Mouse (Mus musculus) lung, embryonic 14.5 days (tissue): Measurements from ENCODE around the gene Hcst. TPM values are rescaled to one million over a fixed set of nuclear protein-coding genes. Genes with fewer than 3 reads are reported as not detected.
A peak's percentile ranks its signal among the peaks of the same experiment; 100 is the strongest.

ENCODE experiments used
- ATAC-seq: fragments of 200-750 bp; cut with Nextera tagmentation; 2 replicates; pipeline ENCODE4 v1.8.0; 2017; ENCODE audit warnings: mild to moderate bottlenecking, moderate TSS enrichment, moderate library complexity; ENCODE audit not compliant: insufficient read depth
- DNase-seq: peaks from one replicate; pipeline ENCODE4 v3.0.0-alpha.2; 2015
- H3K27ac ChIP-seq: fragments of 300-500 bp; sonication (generic); 2 replicates; pipeline ENCODE4 v1.5.1; 2014; ENCODE audit warnings: low read depth, mild to moderate bottlenecking, moderate library complexity
- H3K27me3 ChIP-seq: fragments of 300-500 bp; sonication (generic); 2 replicates; pipeline ENCODE4 v1.6.1; 2014; ENCODE audit warnings: low read length, control low read depth; ENCODE audit not compliant: insufficient read depth
- H3K36me3 ChIP-seq: fragments of 300-500 bp; sonication (generic); 2 replicates; pipeline ENCODE4 v1.6.1; 2014; ENCODE audit warnings: control low read depth; ENCODE audit not compliant: insufficient read depth
- H3K4me1 ChIP-seq: fragments of 300-500 bp; sonication (generic); 2 replicates; pipeline ENCODE4 v1.6.1; 2014; ENCODE audit warnings: antibody characterized with exemption, control low read depth; ENCODE audit not compliant: insufficient read depth
- H3K4me2 ChIP-seq: fragments of 300-500 bp; sonication (generic); 2 replicates; pipeline ENCODE4 v1.6.1; 2014; ENCODE audit warnings: mild to moderate bottlenecking
- H3K4me3 ChIP-seq: fragments of 300-500 bp; sonication (generic); 2 replicates; pipeline ENCODE4 v1.5.1; 2014; ENCODE audit warnings: low read depth, low read length
- H3K9ac ChIP-seq: fragments of 300-500 bp; sonication (generic); 2 replicates; pipeline ENCODE4 v1.6.1; 2014
- H3K9me3 ChIP-seq: fragments of 300-500 bp; sonication (generic); 2 replicates; pipeline ENCODE4 v1.6.1; 2016; ENCODE audit warnings: low read depth, low read length, control low read depth
- CTCF ChIP-seq: IDR thresholded peaks from 2 replicates; pipeline ENCODE4 v1.5.1; 2016; ENCODE audit warnings: antibody characterized with exemption, low read depth
- WGBS: fragments of 180-500 bp; shearing (Covaris S2); extraction: QIAGEN DNeasy Blood & Tissue Kit; methylation state at CpG from one replicate; pipeline ENCODE4 v1.1.7; 2014; 5-methylcytosine and 5-hydroxymethylcytosine counted together
- polyA plus RNA-seq: library from polyadenylated mRNA; unstranded; fragments of >200 nt; fragmentation: Nextera tagmentation; extraction: Ambion mirVana; gene quantifications from 2 replicates; pipeline ENCODE4 v1.2.1, GENCODE M21; 2014

Hcst gene
- polyA plus RNA-seq, 1 experiment from 2014 or later, result 1.5 TPM

DNA sequence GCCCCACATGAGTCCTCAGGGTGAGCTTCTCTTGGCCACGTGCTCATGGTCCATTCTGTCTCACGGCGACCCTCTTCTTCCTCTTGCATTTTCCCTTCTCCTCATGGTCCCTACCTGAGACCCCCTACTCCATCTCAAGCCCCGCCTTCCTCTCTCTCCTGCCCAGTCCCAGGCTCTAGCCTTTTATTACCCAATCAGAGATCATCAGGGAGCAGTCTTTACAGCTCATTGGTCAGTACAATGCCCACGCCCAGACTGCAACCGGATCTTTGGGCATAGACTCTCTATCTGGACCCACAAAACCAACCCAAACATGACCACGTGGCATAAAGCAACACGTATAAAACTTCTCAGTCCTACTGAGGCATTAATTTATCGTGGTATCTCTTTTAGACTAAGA lies 35.5 kb downstream of the Hcst start:
- H3K27me3 ChIP-seq, result no peaks in the 10 kb centered on the region
- no peaks in the 10 kb centered on the region for H3K36me3 ChIP-seq
- H3K27ac ChIP-seq, result no peak overlapping the region
- H3K4me3 ChIP-seq, result no peak overlapping the region
- no peaks in the 10 kb centered on the region for H3K4me1 ChIP-seq
- DNase-seq (no peak), ATAC-seq (no peak)
- no peak overlapping the region for H3K4me2 ChIP-seq
- 76% methylated on average over 9 of the region's 9 CpGs for WGBS
- no peak for TF ChIP-seq CTCF
- no peak overlapping the region for H3K9ac ChIP-seq
- H3K9me3 ChIP-seq, result no peaks in the 10 kb centered on the region

DNA sequence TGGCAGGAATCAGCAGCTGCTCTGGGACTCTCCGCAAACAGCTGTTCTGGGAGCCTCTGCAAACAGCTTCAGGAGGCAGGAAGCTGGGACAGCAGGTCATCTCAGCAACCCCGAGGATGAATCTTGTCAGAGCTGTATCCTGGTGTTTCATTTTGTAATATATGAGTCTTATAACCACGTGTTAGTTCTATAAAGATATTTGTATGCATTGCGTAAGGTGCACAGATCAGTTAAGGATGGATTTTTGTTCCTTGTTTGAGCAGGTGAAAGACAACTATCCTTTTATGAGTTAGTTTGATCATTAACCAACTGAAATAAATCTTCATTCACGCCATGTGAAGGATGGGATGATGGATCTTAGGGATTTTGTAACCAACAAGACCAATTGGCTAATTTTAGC lies 39.6 kb downstream of the Hcst start:
- Histone ChIP-seq H3K9me3 (no peaks in the 10 kb centered on the region), H3K36me3 (no peaks in the 10 kb centered on the region), H3K9ac (no peak overlapping the region), H3K27me3 (no peaks in the 10 kb centered on the region), H3K4me1 (no peaks in the 10 kb centered on the region), H3K4me2 (no peak overlapping the region), H3K4me3 (no peak overlapping the region), H3K27ac (no peak overlapping the region)
- 56% methylated on average over 5 of the region's 5 CpGs for whole genome bisulfite sequencing
- no peak for TF ChIP-seq CTCF
- no peak for DNase-seq
- no peak for ATAC-seq

GRCm38 (mm10) chr7:30373501-30373962 lies 46.1 kb downstream of the Hcst start:
- ATAC-seq (peak; percentile 99), DNase-seq (peak; percentile 98)
- no peaks in the 10 kb centered on the region for H3K9me3 ChIP-seq
- H3K4me2 ChIP-seq, result peak overlapping the region; percentile 67
- under 1% methylated on average over 21 of the region's 21 CpGs for WGBS
- H3K36me3 ChIP-seq, result no peaks in the 10 kb centered on the region
- no peak overlapping the region for H3K27ac ChIP-seq
- H3K27me3 ChIP-seq, result no peaks in the 10 kb centered on the region
- H3K9ac ChIP-seq, result peak overlapping the region; percentile 44
- H3K4me3 ChIP-seq, result peak overlapping the region; percentile 43
- H3K4me1 ChIP-seq, result no peaks in the 10 kb centered on the region
- peak; percentile 95 for TF ChIP-seq CTCF

Other genes starting within 250 kb of the Hcst start
- gene Cox7a1, start 235.7 kb downstream of the Hcst start, polyA plus RNA-seq, result 4.5 and 8.0 TPM in 2 replicates
- gene Capns1, start 221.0 kb downstream of the Hcst start, polyA plus RNA-seq, result 78.3 and 80.3 TPM in 2 replicates
- gene Polr2i, start 187.9 kb downstream of the Hcst start, polyA plus RNA-seq, result 187 and 192 TPM in 2 replicates
- gene Tbcb, start 187.6 kb downstream of the Hcst start, polyA plus RNA-seq, result 175 and 182 TPM in 2 replicates
- 0.26 TPM in 1 of 2 replicates, not detected in the other for gene Ovol3, start 184.1 kb downstream of the Hcst start, polyA plus RNA-seq
- gene Thap8, start 139.8 kb downstream of the Hcst start, polyA plus RNA-seq, result 0.26 and 0.30 TPM in 2 replicates
- 16.3 and 17.1 TPM in 2 replicates for gene Wdr62, start 139.4 kb downstream of the Hcst start, polyA plus RNA-seq
- gene Clip3, start 128.1 kb downstream of the Hcst start, polyA plus RNA-seq, result 31.1 and 41.9 TPM in 2 replicates
- 72.1 and 73.1 TPM in 2 replicates for gene Alkbh6, start 111.1 kb downstream of the Hcst start, polyA plus RNA-seq
- gene Syne4, start 105.0 kb downstream of the Hcst start, polyA plus RNA-seq, result 21.9 and 23.2 TPM in 2 replicates
- not detected in 2 replicates for gene E130208F15Rik, start 98.1 kb downstream of the Hcst start, polyA plus RNA-seq
- 21.3 and 22.7 TPM in 2 replicates for gene Sdhaf1, start 96.0 kb downstream of the Hcst start, polyA plus RNA-seq
- gene Lrfn3, start 57.1 kb downstream of the Hcst start, polyA plus RNA-seq, result 3.4 and 3.7 TPM in 2 replicates
- gene Tyrobp, start 6.1 kb downstream of the Hcst start, polyA plus RNA-seq, result 46.0 and 46.8 TPM in 2 replicates
- 1.7 and 2.0 TPM in 2 replicates for gene Nfkbid, start 1.9 kb upstream of the Hcst start, polyA plus RNA-seq
- 22.3 and 22.6 TPM in 2 replicates for gene Aplp1, start 25.7 kb upstream of the Hcst start, polyA plus RNA-seq
- not detected in 2 replicates for gene Kirrel2, start 37.8 kb upstream of the Hcst start, polyA plus RNA-seq
- gene Nphs1, start 38.5 kb upstream of the Hcst start, polyA plus RNA-seq, result 0.19 TPM in 1 of 2 replicates, not detected in the other
- gene Prodh2, start 73.8 kb upstream of the Hcst start, polyA plus RNA-seq, result not detected in 2 replicates
- gene Arhgap33, start 115.2 kb upstream of the Hcst start, polyA plus RNA-seq, result 13.8 and 14.3 TPM in 2 replicates
- 24.9 and 26.0 TPM in 2 replicates for gene Hspb6, start 132.3 kb upstream of the Hcst start, polyA plus RNA-seq
- 18.3 and 18.7 TPM in 2 replicates for gene Proser3, start 132.4 kb upstream of the Hcst start, polyA plus RNA-seq
- gene Lin37, start 140.0 kb upstream of the Hcst start, polyA plus RNA-seq, result 33.7 and 34.7 TPM in 2 replicates
- gene U2af1l4, start 143.4 kb upstream of the Hcst start, polyA plus RNA-seq, result 101 and 120 TPM in 2 replicates
- gene Gm49396, start 143.5 kb upstream of the Hcst start, polyA plus RNA-seq, result 7.9 and 9.9 TPM in 2 replicates
- 104 and 105 TPM in 2 replicates for gene Psenen, start 143.8 kb upstream of the Hcst start, polyA plus RNA-seq
- 3.0 and 4.1 TPM in 2 replicates for gene Igflr1, start 145.6 kb upstream of the Hcst start, polyA plus RNA-seq
- gene Kmt2b, start 168.9 kb upstream of the Hcst start, polyA plus RNA-seq, result 11.7 and 14.8 TPM in 2 replicates
- 1.7 and 2.4 TPM in 2 replicates for gene Zbtb32, start 179.1 kb upstream of the Hcst start, polyA plus RNA-seq
- 0.46 and 0.51 TPM in 2 replicates for gene Upk1a, start 193.0 kb upstream of the Hcst start, polyA plus RNA-seq
- gene Cox6b1, start 206.3 kb upstream of the Hcst start, polyA plus RNA-seq, result 855 and 914 TPM in 2 replicates
- not detected in 2 replicates for gene Etv2, start 216.0 kb upstream of the Hcst start, polyA plus RNA-seq
- 115 and 117 TPM in 2 replicates for gene Rbm42, start 230.5 kb upstream of the Hcst start, polyA plus RNA-seq
- 63.5 TPM in 2 replicates for gene Haus5, start 245.1 kb upstream of the Hcst start, polyA plus RNA-seq